In the genomic region with DNA sequence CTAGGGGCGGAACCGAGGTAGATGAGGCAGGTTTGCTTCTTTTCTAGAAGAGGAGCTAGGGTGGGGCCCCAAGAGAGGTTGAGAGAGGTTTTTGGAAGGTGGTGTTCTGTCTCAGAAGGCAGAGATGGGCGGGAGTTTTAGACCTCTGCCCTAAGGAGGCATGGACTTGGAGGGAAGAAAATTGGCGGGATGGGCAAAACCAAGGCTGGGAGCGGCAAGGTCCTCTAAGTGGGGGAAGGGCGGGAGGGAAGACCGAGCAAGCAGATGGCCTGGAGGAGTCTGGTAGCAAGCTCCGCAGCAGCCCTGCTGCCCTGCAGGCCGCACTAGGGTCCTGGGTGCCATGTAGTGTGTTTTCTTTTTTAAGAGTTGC, we compare ENCODE assay signal across 7 mouse cellular contexts. TPM values are rescaled to one million over a fixed set of nuclear protein-coding genes. Genes with fewer than 3 reads are reported as not detected.
A peak's percentile ranks its signal among the peaks of the same experiment; 100 is the strongest.
DNase-seq lines count a peak whose midpoint lies in the region; ATAC-seq and TF ChIP-seq lines count a peak whose summit lies in the region.

No protein-coding gene starts in this region.

- WGBS in lung, postnatal 0 days: under 1% methylated on average over 8 of the region's 9 CpGs
- WGBS in forebrain, embryonic 11.5 days: under 1% methylated on average over 9 of the region's 9 CpGs
- 2% methylated on average over 9 of the region's 9 CpGs for WGBS in limb, embryonic 14.5 days
- 1% methylated on average over 9 of the region's 9 CpGs for WGBS in stomach, embryonic 15.5 days

- H3K9ac ChIP-seq in lung, postnatal 0 days (replicated peaks; ENCODE audit: low read depth): no peak overlapping the region; the same call in 1 of the 2 replicates
- H3K9ac ChIP-seq in forebrain, embryonic 11.5 days (ENCODE audit: low read length): peak overlapping the region; percentile 23; the same call in 1 of the 2 replicates
- H3K9ac ChIP-seq in limb, embryonic 14.5 days (ENCODE audit: low read depth, low read length, severe bottlenecking): peak overlapping the region; percentile 89
- H3K9ac ChIP-seq in stomach, embryonic 15.5 days: no peak overlapping the region

- H3K9me3 ChIP-seq in lung, postnatal 0 days (ENCODE audit: low read length): no peaks in the 10 kb centered on the region
- no peaks in the 10 kb centered on the region for H3K9me3 ChIP-seq in forebrain, embryonic 11.5 days (ENCODE audit: control insufficient read depth, low read length)
- no peaks in the 10 kb centered on the region for H3K9me3 ChIP-seq in limb, embryonic 14.5 days (ENCODE audit: control insufficient read depth, low read length)
- H3K9me3 ChIP-seq in stomach, embryonic 15.5 days: no peaks in the 10 kb centered on the region

- intact Hi-C loops in left cerebral cortex, postnatal 4 days (cut with DNase I): no loop called here

- no peaks in the 10 kb centered on the region for H3K4me1 ChIP-seq in lung, postnatal 0 days (ENCODE audit: insufficient read depth, low read depth, low read length)
- H3K4me1 ChIP-seq in forebrain, embryonic 11.5 days (replicated peaks; ENCODE audit: control insufficient read depth, insufficient read depth, low read length): peaks cover 4% of the 10 kb centered on the region; the same call in 1 of the 2 replicates
- H3K4me1 ChIP-seq in limb, embryonic 14.5 days (ENCODE audit: control insufficient read depth, insufficient read depth, low read length): 0 out of 2 replicates have a peak, but pooled peaks cover 4% of the 10 kb centered on the region
- 0 out of 2 replicates have a peak, but pooled peaks cover 4% of the 10 kb centered on the region for H3K4me1 ChIP-seq in stomach, embryonic 15.5 days

- peak overlapping the region; percentile 64 for H3K4me3 ChIP-seq in lung, postnatal 0 days (ENCODE audit: low read depth, low read length)
- H3K4me3 ChIP-seq in forebrain, embryonic 11.5 days (ENCODE audit: low read depth, low read length): peak overlapping the region; percentile 62
- H3K4me3 ChIP-seq in limb, embryonic 14.5 days (replicated peaks; ENCODE audit: low read length): peak overlapping the region; percentile 71
- peak overlapping the region; percentile 56 for H3K4me3 ChIP-seq in stomach, embryonic 15.5 days (replicated peaks)

- DNase-seq in lung, postnatal 0 days (ENCODE audit: low spot score): no peak
- DNase-seq in lung, adult 18-20 months: no peak
- no peak for DNase-seq in forebrain, embryonic 11.5 days (ENCODE audit: low spot score)
- no peak for DNase-seq in limb, embryonic 14.5 days (ENCODE audit: low spot score)
- no peak for DNase-seq in left cerebral cortex, postnatal 4 days
- DNase-seq in layer of hippocampus, adult 9-11 months: no peak

- peak overlapping the region; percentile 88 for H3K4me2 ChIP-seq in lung, postnatal 0 days (replicated peaks; ENCODE audit: low read depth, low read length)
- peak overlapping the region; percentile 87 for H3K4me2 ChIP-seq in forebrain, embryonic 11.5 days (ENCODE audit: low read depth, low read length, severe bottlenecking)
- H3K4me2 ChIP-seq in limb, embryonic 14.5 days (replicated peaks; ENCODE audit: low read depth, low read length, severe bottlenecking): peak overlapping the region; percentile 62
- peak overlapping the region; percentile 63 for H3K4me2 ChIP-seq in stomach, embryonic 15.5 days

- TF ChIP-seq EP300 in lung, postnatal 0 days (IDR thresholded peaks at IDR 0.05): no peak

- no peak for TF ChIP-seq CTCF in lung, postnatal 0 days (IDR thresholded peaks at IDR 0.05)

- no peaks in the 10 kb centered on the region for H3K27me3 ChIP-seq in lung, postnatal 0 days (replicated peaks; ENCODE audit: insufficient read depth, low read length)
- H3K27me3 ChIP-seq in forebrain, embryonic 11.5 days (ENCODE audit: control insufficient read depth, insufficient read depth, low read length): no peaks in the 10 kb centered on the region
- H3K27me3 ChIP-seq in limb, embryonic 14.5 days (ENCODE audit: control insufficient read depth, insufficient read depth, low read length): no peaks in the 10 kb centered on the region
- no peaks in the 10 kb centered on the region for H3K27me3 ChIP-seq in stomach, embryonic 15.5 days (replicated peaks)

- H3K36me3 ChIP-seq in lung, postnatal 0 days (ENCODE audit: insufficient read depth, low read length): no peaks in the 10 kb centered on the region
- no peaks in the 10 kb centered on the region for H3K36me3 ChIP-seq in forebrain, embryonic 11.5 days (ENCODE audit: control insufficient read depth, insufficient read depth, low read length)
- H3K36me3 ChIP-seq in limb, embryonic 14.5 days (ENCODE audit: control insufficient read depth, insufficient read depth, low read length): no peaks in the 10 kb centered on the region
- H3K36me3 ChIP-seq in stomach, embryonic 15.5 days: no peaks in the 10 kb centered on the region

- H3K27ac ChIP-seq in lung, postnatal 0 days (ENCODE audit: low read length): no peak overlapping the region
- H3K27ac ChIP-seq in forebrain, embryonic 11.5 days (ENCODE audit: low read depth, low read length): 0 out of 2 replicates have a peak overlapping the region, but pooled peaks have one; percentile 10
- no peak overlapping the region for H3K27ac ChIP-seq in limb, embryonic 14.5 days (replicated peaks; ENCODE audit: low read depth, low read length)
- peak overlapping the region; percentile 18; the same call in 1 of the 2 replicates for H3K27ac ChIP-seq in stomach, embryonic 15.5 days

- peak; percentile 46 for ATAC-seq in lung, postnatal 0 days
- ATAC-seq in forebrain, embryonic 11.5 days (replicated peaks; ENCODE audit: low FRiP score): peak; percentile 82
- no peak; the same call in 1 of the 2 replicates for ATAC-seq in limb, embryonic 14.5 days (ENCODE audit: low FRiP score, low read depth)
- ATAC-seq in stomach, embryonic 15.5 days (ENCODE audit: insufficient read depth, low FRiP score, low read depth): peak; percentile 68

- TF ChIP-seq POLR2A in limb, embryonic 14.5 days (IDR thresholded peaks at IDR 0.05; ENCODE audit: borderline replicate concordance, extremely low read depth, insufficient read depth, insufficient read length): no peak

RNA-seq across cellular contexts. Expression of a gene that starts 53.5 kb away (rescaled TPM):
- polyA plus RNA-seq in lung, postnatal 0 days (2015; fragmentation: Nextera tagmentation; extraction: Ambion mirVana): 0.13 and 0.33 TPM in 2 replicates
- 12.5 and 18.5 TPM in 2 replicates for polyA plus RNA-seq in forebrain, embryonic 11.5 days (2014; fragmentation: Nextera tagmentation; extraction: Ambion mirVana)
- 33.5 and 50.3 TPM in 2 replicates for polyA plus RNA-seq in limb, embryonic 14.5 days (2012; rRNA removed)
- polyA plus RNA-seq in limb, embryonic 14.5 days (2014; fragmentation: Nextera tagmentation; extraction: Ambion mirVana): 3.4 and 4.5 TPM in 2 replicates
- polyA plus RNA-seq in stomach, embryonic 15.5 days (2015; fragmentation: Nextera tagmentation; extraction: Ambion mirVana): 1.2 TPM in 2 replicates
- total RNA-seq in left cerebral cortex, postnatal 4 days (2021): 100 to 1,000 TPM; 158 to 164 TPM

Comparison
In these comparisons a context has a peak if more than half of its experiments do, and no peak if none do; other contexts are left out.
1. H3K27ac ChIP-seq: peak in forebrain, embryonic 11.5 days (single experiment) and stomach, embryonic 15.5 days (single experiment); none in lung, postnatal 0 days (single experiment) and limb, embryonic 14.5 days (single experiment).
2. H3K9ac ChIP-seq: peak in forebrain, embryonic 11.5 days (single experiment) and limb, embryonic 14.5 days (single experiment); none in lung, postnatal 0 days (single experiment) and stomach, embryonic 15.5 days (single experiment).
3. Peak in every context shown above with its lines, with median percentiles within 50 percentile points of each other: H3K4me2 ChIP-seq and H3K4me3 ChIP-seq.